7 mouse cellular contexts compared by ENCODE assay signal in genomic region chr5:120467026-120467425, GRCm38 (mm10). TPM values are rescaled to one million over a fixed set of nuclear protein-coding genes. Genes with fewer than 3 reads are reported as not detected.
A peak's percentile ranks its signal among the peaks of the same experiment; 100 is the strongest.
DNase-seq lines count a peak whose midpoint lies in the region; ATAC-seq and TF ChIP-seq lines count a peak whose summit lies in the region.

No protein-coding gene starts in this region.

- H3K27ac ChIP-seq in cortical plate, adult 2 months (ENCODE audit: insufficient read depth, low read length): no peak overlapping the region
- peak overlapping the region; percentile 64 for H3K27ac ChIP-seq in hindbrain, embryonic 10.5 days
- H3K27ac ChIP-seq in limb, embryonic 11.5 days (replicated peaks; ENCODE audit: low read depth, low read length): no peak overlapping the region

- no peak for TF ChIP-seq CTCF in cortical plate, adult 2 months (IDR thresholded peaks at IDR 0.05; ENCODE audit: extremely low read depth, insufficient read depth, low read length)

- no peaks in the 10 kb centered on the region for H3K36me3 ChIP-seq in hindbrain, embryonic 10.5 days
- H3K36me3 ChIP-seq in limb, embryonic 11.5 days (ENCODE audit: control insufficient read depth, insufficient read depth, low read length): no peaks in the 10 kb centered on the region

- H3K9ac ChIP-seq in limb, embryonic 11.5 days (ENCODE audit: low read length): no peak overlapping the region

- no peak for ATAC-seq in limb, embryonic 11.5 days (ENCODE audit: insufficient number of reproducible peaks, low FRiP score, low TSS enrichment, low read depth)
- no peak for ATAC-seq in cerebellum, adult (ENCODE audit: insufficient number of reproducible peaks, low FRiP score, low TSS enrichment)

- peak; percentile 75 for DNase-seq in adrenal gland, adult 2 months
- DNase-seq in hindbrain, embryonic 10.5 days (ENCODE audit: low spot score): peak; percentile 36
- no peak for DNase-seq in limb, embryonic 11.5 days (ENCODE audit: low spot score)
- peak; percentile 33 for DNase-seq in retina, postnatal 1 day
- DNase-seq in gastrocnemius, postnatal 10 days: no peak

- peak overlapping the region; percentile 16; the same call in 1 of the 2 replicates for H3K4me3 ChIP-seq in cortical plate, adult 2 months (ENCODE audit: insufficient read depth, low read length)
- peak overlapping the region; percentile 39 for H3K4me3 ChIP-seq in hindbrain, embryonic 10.5 days
- no peak overlapping the region for H3K4me3 ChIP-seq in limb, embryonic 11.5 days (ENCODE audit: low read depth, low read length)

- no peaks in the 10 kb centered on the region for H3K4me1 ChIP-seq in cortical plate, adult 2 months (ENCODE audit: control insufficient read depth, insufficient read depth, low read length)
- peaks cover 10% of the 10 kb centered on the region; the same call in 1 of the 2 replicates for H3K4me1 ChIP-seq in hindbrain, embryonic 10.5 days (replicated peaks)
- H3K4me1 ChIP-seq in limb, embryonic 11.5 days (ENCODE audit: control insufficient read depth, insufficient read depth, low read length): 0 out of 2 replicates have a peak, but pooled peaks cover 2% of the 10 kb centered on the region

- peak overlapping the region; percentile 0; the same call in 1 of the 2 replicates for H3K4me2 ChIP-seq in limb, embryonic 11.5 days (ENCODE audit: low read depth, severe bottlenecking)

- H3K27me3 ChIP-seq in hindbrain, embryonic 10.5 days (ENCODE audit: insufficient read depth, poor library complexity, severe bottlenecking): peaks cover 12% of the 10 kb centered on the region
- H3K27me3 ChIP-seq in limb, embryonic 11.5 days (ENCODE audit: control insufficient read depth, insufficient read depth, low read length): no peaks in the 10 kb centered on the region

- 9% methylated on average over 4 of the region's 4 CpGs for WGBS in hindbrain, embryonic 10.5 days
- 6% methylated on average over 4 of the region's 4 CpGs for WGBS in limb, embryonic 11.5 days

- TF ChIP-seq POLR2A in cortical plate, adult 2 months (IDR thresholded peaks at IDR 0.05; ENCODE audit: extremely low read depth, insufficient read depth, low read length): no peak

- 0 out of 2 replicates have a peak, but pooled peaks cover 2% of the 10 kb centered on the region for H3K9me3 ChIP-seq in hindbrain, embryonic 10.5 days
- no peaks in the 10 kb centered on the region for H3K9me3 ChIP-seq in limb, embryonic 11.5 days (ENCODE audit: control insufficient read depth, low read length)

RNA-seq across cellular contexts. Expression of gene Sdsl, which starts 5.6 kb away (rescaled TPM):
- 10 to 100 TPM; 46.3 to 71.9 TPM for total RNA-seq in adrenal gland, adult 2 months (2021)
- 114 and 115 TPM in 2 replicates for polyA plus RNA-seq in adrenal gland, adult 2 months (2012; rRNA removed)
- 8.1 and 8.2 TPM in 2 replicates for polyA plus RNA-seq in cortical plate, adult 2 months (2012; rRNA removed)
- 6.2 and 7.9 TPM in 2 replicates for polyA plus RNA-seq in hindbrain, embryonic 10.5 days (2016; fragmentation: Nextera tagmentation; extraction: Ambion mirVana)
- 4.0 and 4.2 TPM in 2 replicates for polyA plus RNA-seq in limb, embryonic 11.5 days (2014; fragmentation: Nextera tagmentation; extraction: Ambion mirVana)
- total RNA-seq in gastrocnemius, postnatal 10 days (2021): 1 to 10 TPM in 1 of 2 experiments, under 1 TPM in 1; 0.26 to 1.2 TPM

RNA-seq across cellular contexts. Expression of gene Sds, which starts 9.3 kb away (rescaled TPM):
- total RNA-seq in adrenal gland, adult 2 months (2021): under 1 TPM in 1 of 2 experiments, not detected in 1; 0.55 TPM
- 1.2 TPM in 1 of 2 replicates, not detected in the other for polyA plus RNA-seq in adrenal gland, adult 2 months (2012; rRNA removed)
- 0.21 and 0.64 TPM in 2 replicates for polyA plus RNA-seq in cortical plate, adult 2 months (2012; rRNA removed)
- polyA plus RNA-seq in hindbrain, embryonic 10.5 days (2016; fragmentation: Nextera tagmentation; extraction: Ambion mirVana): not detected in 2 replicates
- polyA plus RNA-seq in limb, embryonic 11.5 days (2014; fragmentation: Nextera tagmentation; extraction: Ambion mirVana): not detected in 2 replicates
- total RNA-seq in gastrocnemius, postnatal 10 days (2021): not detected

RNA-seq across cellular contexts. Expression of gene Lhx5, which starts 35.5 kb away (rescaled TPM):
- total RNA-seq in adrenal gland, adult 2 months (2021): not detected
- polyA plus RNA-seq in adrenal gland, adult 2 months (2012; rRNA removed): not detected in 2 replicates
- 0.04 TPM in 1 of 2 replicates, not detected in the other for polyA plus RNA-seq in cortical plate, adult 2 months (2012; rRNA removed)
- 12.1 and 34.0 TPM in 2 replicates for polyA plus RNA-seq in hindbrain, embryonic 10.5 days (2016; fragmentation: Nextera tagmentation; extraction: Ambion mirVana)
- polyA plus RNA-seq in limb, embryonic 11.5 days (2014; fragmentation: Nextera tagmentation; extraction: Ambion mirVana): not detected in 2 replicates
- not detected for total RNA-seq in gastrocnemius, postnatal 10 days (2021)

RNA-seq across cellular contexts. Expression of gene Plbd2, which starts 36.4 kb away (rescaled TPM):
- total RNA-seq in adrenal gland, adult 2 months (2021): 10 to 100 TPM; 85.2 to 91.3 TPM
- 70.2 and 92.9 TPM in 2 replicates for polyA plus RNA-seq in adrenal gland, adult 2 months (2012; rRNA removed)
- 53.3 and 54.7 TPM in 2 replicates for polyA plus RNA-seq in cortical plate, adult 2 months (2012; rRNA removed)
- polyA plus RNA-seq in hindbrain, embryonic 10.5 days (2016; fragmentation: Nextera tagmentation; extraction: Ambion mirVana): 42.5 and 43.0 TPM in 2 replicates
- 29.2 and 29.8 TPM in 2 replicates for polyA plus RNA-seq in limb, embryonic 11.5 days (2014; fragmentation: Nextera tagmentation; extraction: Ambion mirVana)
- 10 to 100 TPM; 36.7 to 38.0 TPM for total RNA-seq in gastrocnemius, postnatal 10 days (2021)

RNA-seq across cellular contexts. Expression of gene Slc8b1, which starts 43.9 kb away (rescaled TPM):
- total RNA-seq in adrenal gland, adult 2 months (2021): 10 to 100 TPM; 25.5 to 46.3 TPM
- polyA plus RNA-seq in adrenal gland, adult 2 months (2012; rRNA removed): 40.1 and 49.3 TPM in 2 replicates
- 6.3 and 6.6 TPM in 2 replicates for polyA plus RNA-seq in cortical plate, adult 2 months (2012; rRNA removed)
- 4.4 and 5.8 TPM in 2 replicates for polyA plus RNA-seq in hindbrain, embryonic 10.5 days (2016; fragmentation: Nextera tagmentation; extraction: Ambion mirVana)
- polyA plus RNA-seq in limb, embryonic 11.5 days (2014; fragmentation: Nextera tagmentation; extraction: Ambion mirVana): 1.6 and 2.7 TPM in 2 replicates
- total RNA-seq in gastrocnemius, postnatal 10 days (2021): 10 to 100 TPM; 15.1 to 20.0 TPM

Comparison
In these comparisons a context has a peak if more than half of its experiments do, and no peak if none do; other contexts are left out.
1. DNase-seq: peak in adrenal gland, adult 2 months (single experiment), hindbrain, embryonic 10.5 days (single experiment) and retina, postnatal 1 day (single experiment); none in limb, embryonic 11.5 days (single experiment) and gastrocnemius, postnatal 10 days (single experiment).
2. RNA of gene Sdsl, which starts 5.6 kb away (polyA plus RNA-seq): 114 to 115 TPM in adrenal gland, adult 2 months; 8.1 to 8.2 TPM in cortical plate, adult 2 months, 6.2 to 7.9 TPM in hindbrain, embryonic 10.5 days and 4.0 to 4.2 TPM in limb, embryonic 11.5 days; every median in the first group is over 10 times any median in the second.
3. RNA of gene Lhx5, which starts 35.5 kb away (polyA plus RNA-seq): 12.1 to 34.0 TPM in hindbrain, embryonic 10.5 days; not detected in limb, embryonic 11.5 days, 0.04 TPM in cortical plate, adult 2 months and not detected in adrenal gland, adult 2 months; every median in the first group is over 10 times any median in the second.